Mouse (Mus musculus) heart, embryonic 16.5 days (tissue): ENCODE results near the gene Dlg2. TPM values are rescaled to one million over a fixed set of nuclear protein-coding genes. Genes with fewer than 3 reads are reported as not detected.

ENCODE experiments used
- ATAC-seq: fragments of 200-750 bp; cut with Nextera tagmentation; replicated peaks from 2 replicates; pipeline ENCODE4 v1.8.0; 2017; ENCODE audit warnings: moderate number of reproducible peaks; ENCODE audit not compliant: insufficient read depth, low FRiP score; ENCODE audit errors: extremely low read depth
- H3K27ac ChIP-seq: fragments of 300-500 bp; sonication (generic); 2 replicates; pipeline ENCODE4 v1.5.1; 2014; ENCODE audit warnings: mild to moderate bottlenecking, low read length, control low read depth, moderate library complexity
- H3K27me3 ChIP-seq: fragments of 300-500 bp; sonication (generic); 2 replicates; pipeline ENCODE4 v1.6.1; 2014; ENCODE audit warnings: low read length, mixed read lengths; ENCODE audit not compliant: control insufficient read depth, insufficient read depth
- H3K36me3 ChIP-seq: fragments of 300-500 bp; sonication (generic); 2 replicates; pipeline ENCODE4 v1.6.1; 2014; ENCODE audit not compliant: control insufficient read depth, insufficient read depth
- H3K4me1 ChIP-seq: fragments of 300-500 bp; sonication (generic); 2 replicates; pipeline ENCODE4 v1.6.1; 2014; ENCODE audit warnings: low read length, mixed read lengths; ENCODE audit not compliant: control insufficient read depth, insufficient read depth
- H3K4me2 ChIP-seq: fragments of 300-500 bp; sonication (generic); 2 replicates; pipeline ENCODE4 v1.6.1; 2014; ENCODE audit warnings: low read depth, mild to moderate bottlenecking, control low read depth, low read length
- H3K4me3 ChIP-seq: fragments of 300-500 bp; sonication (generic); 2 replicates; pipeline ENCODE4 v1.5.1; 2014; ENCODE audit warnings: mild to moderate bottlenecking, control low read depth, low read length
- H3K9ac ChIP-seq: fragments of 300-500 bp; sonication (generic); 2 replicates; pipeline ENCODE4 v1.6.1; 2014; ENCODE audit warnings: low read length, control low read depth
- H3K9me3 ChIP-seq: fragments of 300-500 bp; sonication (generic); replicated peaks from 2 replicates; pipeline ENCODE4 v1.6.1; 2016; ENCODE audit warnings: low read length; ENCODE audit not compliant: control insufficient read depth
- WGBS: fragments of 180-500 bp; shearing (Covaris S2); extraction: QIAGEN DNeasy Blood & Tissue Kit; methylation state at CpG from one replicate; pipeline ENCODE4 v1.1.7; 2014; 5-methylcytosine and 5-hydroxymethylcytosine counted together
- polyA plus RNA-seq: library from polyadenylated mRNA; unstranded; fragments of >200 nt; fragmentation: Nextera tagmentation; extraction: Ambion mirVana; gene quantifications from 2 replicates; pipeline ENCODE4 v1.2.1, GENCODE M21; 2015

Dlg2 gene
- polyA plus RNA-seq, 1 experiment from 2014 or later, result 7.7 TPM

GRCm38 (mm10) chr7:91311177-91311576, 834.7 kb downstream of the Dlg2 start:
- H3K9ac ChIP-seq, result no peak overlapping the region
- ATAC-seq, result no peak
- H3K9me3 ChIP-seq, result no peaks in the 10 kb centered on the region
- WGBS, result 66% methylated on average over 5 of the region's 5 CpGs
- H3K4me2 ChIP-seq, result no peak overlapping the region
- no peak overlapping the region for H3K4me3 ChIP-seq
- no peak overlapping the region for H3K27ac ChIP-seq
- H3K27me3 ChIP-seq, result no peaks in the 10 kb centered on the region
- no peaks in the 10 kb centered on the region for H3K36me3 ChIP-seq
- H3K4me1 ChIP-seq, result no peaks in the 10 kb centered on the region

- H3K27me3 ChIP-seq, result no peaks in the 10 kb centered on the region
- no peaks in the 10 kb centered on the region for H3K36me3 ChIP-seq
- H3K9me3 ChIP-seq, result no peaks in the 10 kb centered on the region
- H3K27ac ChIP-seq, result no peak overlapping the region
- H3K9ac ChIP-seq, result no peak overlapping the region
- H3K4me3 ChIP-seq, result no peak overlapping the region
- ATAC-seq, result no peak
- no peak overlapping the region for H3K4me2 ChIP-seq
- no peaks in the 10 kb centered on the region for H3K4me1 ChIP-seq
Measured at GRCm38 (mm10) chr7:91345073-91345472, 868.6 kb downstream of the Dlg2 start.

GRCm38 (mm10) chr7:91369821-91370321, 893.4 kb downstream of the Dlg2 start:
- WGBS, result 60% methylated on average over 10 of the region's 10 CpGs
- Histone ChIP-seq H3K27me3 (no peaks in the 10 kb centered on the region), H3K27ac (no peak overlapping the region), H3K9ac (no peak overlapping the region), H3K4me1 (no peaks in the 10 kb centered on the region), H3K9me3 (no peaks in the 10 kb centered on the region), H3K4me3 (no peak overlapping the region), H3K4me2 (no peak overlapping the region), H3K36me3 (no peaks in the 10 kb centered on the region)
- no peak for ATAC-seq

- 61% methylated on average over 3 of the region's 3 CpGs for WGBS
- ATAC-seq, result no peak
- no peaks in the 10 kb centered on the region for H3K36me3 ChIP-seq
Measured at GRCm38 (mm10) chr7:91382281-91382680, 905.8 kb downstream of the Dlg2 start.

GRCm38 (mm10) chr7:91383873-91384272, 907.4 kb downstream of the Dlg2 start:
- H3K9ac ChIP-seq, result no peak overlapping the region
- 40% methylated on average over 1 of the region's 1 CpGs for WGBS
- H3K27me3 ChIP-seq, result no peaks in the 10 kb centered on the region
- no peak overlapping the region for H3K4me2 ChIP-seq
- ATAC-seq, result no peak
- no peaks in the 10 kb centered on the region for H3K9me3 ChIP-seq
- no peak overlapping the region for H3K4me3 ChIP-seq
- H3K36me3 ChIP-seq, result no peaks in the 10 kb centered on the region
- no peak overlapping the region for H3K27ac ChIP-seq
- no peaks in the 10 kb centered on the region for H3K4me1 ChIP-seq

More at GRCm38 (mm10) chr7:91382281-91382680, 905.8 kb downstream of the Dlg2 start:
- H3K9ac ChIP-seq, result no peak overlapping the region
- no peaks in the 10 kb centered on the region for H3K9me3 ChIP-seq
- H3K27me3 ChIP-seq, result no peaks in the 10 kb centered on the region
- H3K4me3 ChIP-seq, result no peak overlapping the region
- H3K4me1 ChIP-seq, result no peaks in the 10 kb centered on the region
- no peak overlapping the region for H3K4me2 ChIP-seq
- no peak overlapping the region for H3K27ac ChIP-seq

- WGBS, result 84% methylated on average over 5 of the region's 5 CpGs
- ATAC-seq, result no peak
Measured at GRCm38 (mm10) chr7:91389272-91389671, 912.8 kb downstream of the Dlg2 start.

GRCm38 (mm10) chr7:91397827-91398226, 921.4 kb downstream of the Dlg2 start:
- no peaks in the 10 kb centered on the region for H3K36me3 ChIP-seq
- WGBS, result 37% methylated on average over 3 of the region's 3 CpGs
- no peak overlapping the region for H3K9ac ChIP-seq
- no peak overlapping the region for H3K4me3 ChIP-seq
- H3K9me3 ChIP-seq, result no peaks in the 10 kb centered on the region
- no peak for ATAC-seq
- H3K4me2 ChIP-seq, result no peak overlapping the region
- no peak overlapping the region for H3K27ac ChIP-seq
- H3K4me1 ChIP-seq, result no peaks in the 10 kb centered on the region
- H3K27me3 ChIP-seq, result no peaks in the 10 kb centered on the region

More at GRCm38 (mm10) chr7:91389272-91389671, 912.8 kb downstream of the Dlg2 start:
- no peak overlapping the region for H3K9ac ChIP-seq
- H3K36me3 ChIP-seq, result no peaks in the 10 kb centered on the region
- no peak overlapping the region for H3K4me3 ChIP-seq
- no peaks in the 10 kb centered on the region for H3K27me3 ChIP-seq
- H3K27ac ChIP-seq, result no peak overlapping the region
- no peaks in the 10 kb centered on the region for H3K9me3 ChIP-seq
- H3K4me1 ChIP-seq, result no peaks in the 10 kb centered on the region
- no peak overlapping the region for H3K4me2 ChIP-seq

GRCm38 (mm10) chr7:91412109-91412508, 935.6 kb downstream of the Dlg2 start:
- no peaks in the 10 kb centered on the region for H3K36me3 ChIP-seq
- ATAC-seq, result no peak
- no peak overlapping the region for H3K4me3 ChIP-seq
- 73% methylated on average over 5 of the region's 5 CpGs for WGBS
- no peaks in the 10 kb centered on the region for H3K9me3 ChIP-seq
- no peak overlapping the region for H3K4me2 ChIP-seq
- no peak overlapping the region for H3K9ac ChIP-seq
- no peaks in the 10 kb centered on the region for H3K4me1 ChIP-seq
- no peak overlapping the region for H3K27ac ChIP-seq
- no peaks in the 10 kb centered on the region for H3K27me3 ChIP-seq

- no peak for ATAC-seq
- Histone ChIP-seq H3K36me3 (no peaks in the 10 kb centered on the region), H3K27ac (no peak overlapping the region), H3K4me3 (no peak overlapping the region), H3K9me3 (no peaks in the 10 kb centered on the region), H3K27me3 (no peaks in the 10 kb centered on the region), H3K4me1 (no peaks in the 10 kb centered on the region), H3K9ac (no peak overlapping the region), H3K4me2 (no peak overlapping the region)
- WGBS, result 64% methylated on average over 2 of the region's 2 CpGs
Measured at GRCm38 (mm10) chr7:91414150-91414549, 937.7 kb downstream of the Dlg2 start.
